Mouse (Mus musculus) stomach, embryonic 16.5 days (tissue): ENCODE results near the gene Nebl. TPM values are rescaled to one million over a fixed set of nuclear protein-coding genes. Genes with fewer than 3 reads are reported as not detected.

Experiments
- ATAC-seq: fragments of 200-750 bp; cut with Nextera tagmentation; 2 replicates; pipeline ENCODE4 v1.8.0; 2017; ENCODE audit warnings: moderate number of reproducible peaks, moderate TSS enrichment; ENCODE audit not compliant: insufficient read depth, low FRiP score
- H3K27ac ChIP-seq: fragments of 300-500 bp; sonication (generic); 2 replicates; pipeline ENCODE4 v1.5.1; 2014; ENCODE audit warnings: low read length
- H3K27me3 ChIP-seq: fragments of 300-500 bp; sonication (generic); 2 replicates; pipeline ENCODE4 v1.6.1; 2014; ENCODE audit warnings: low read length, control low read depth, mixed read lengths; ENCODE audit not compliant: control insufficient read depth, insufficient read depth
- H3K36me3 ChIP-seq: fragments of 300-500 bp; sonication (generic); 2 replicates; pipeline ENCODE4 v1.6.1; 2014; ENCODE audit warnings: low read length; ENCODE audit not compliant: control insufficient read depth, insufficient read depth
- H3K4me1 ChIP-seq: fragments of 300-500 bp; sonication (generic); 2 replicates; pipeline ENCODE4 v1.6.1; 2014; ENCODE audit warnings: low read length, control low read depth, mixed read lengths; ENCODE audit not compliant: control insufficient read depth, insufficient read depth
- H3K4me2 ChIP-seq: fragments of 300-500 bp; sonication (generic); 2 replicates; pipeline ENCODE4 v1.6.1; 2014; ENCODE audit warnings: low read depth, low read length, mixed read lengths
- H3K4me3 ChIP-seq: fragments of 300-500 bp; sonication (generic); replicated peaks from 2 replicates; pipeline ENCODE4 v1.5.1; 2014; ENCODE audit warnings: mild to moderate bottlenecking, low read length
- H3K9ac ChIP-seq: fragments of 300-500 bp; sonication (generic); 2 replicates; pipeline ENCODE4 v1.6.1; 2014; ENCODE audit warnings: low read length
- H3K9me3 ChIP-seq: fragments of 300-500 bp; sonication (generic); replicated peaks from 2 replicates; pipeline ENCODE4 v1.6.1; 2016; ENCODE audit warnings: low read length, control low read depth; ENCODE audit not compliant: control insufficient read depth
- WGBS: fragments of 180-500 bp; shearing (Covaris S2); extraction: QIAGEN DNeasy Blood & Tissue Kit; methylation state at CpG from one replicate; pipeline ENCODE4 v1.1.7; 2014; 5-methylcytosine and 5-hydroxymethylcytosine counted together
- polyA plus RNA-seq: library from polyadenylated mRNA; unstranded; fragments of >200 nt; fragmentation: Nextera tagmentation; extraction: Ambion mirVana; gene quantifications from 2 replicates; pipeline ENCODE4 v1.2.1, GENCODE M21; 2015

The Nebl gene
- polyA plus RNA-seq, 1 experiment from 2014 or later, result 9.1 TPM

- Histone ChIP-seq H3K4me3 (no peak overlapping the region), H3K27me3 (no peaks in the 10 kb centered on the region), H3K4me1 (no peaks in the 10 kb centered on the region), H3K27ac (no peak overlapping the region), H3K9ac (no peak overlapping the region), H3K9me3 (no peaks in the 10 kb centered on the region), H3K36me3 (no peaks in the 10 kb centered on the region), H3K4me2 (no peak overlapping the region)
- ATAC-seq, result no peak
- WGBS, result 57% methylated on average over 10 of the region's 10 CpGs
Observed at GRCm38 (mm10) chr2:17524205-17524978, 206.9 kb downstream of the Nebl start.

- Histone ChIP-seq H3K9ac (no peak overlapping the region), H3K4me3 (no peak overlapping the region), H3K36me3 (no peaks in the 10 kb centered on the region), H3K27me3 (no peaks in the 10 kb centered on the region), H3K4me1 (no peaks in the 10 kb centered on the region), H3K27ac (no peak overlapping the region), H3K9me3 (no peaks in the 10 kb centered on the region), H3K4me2 (no peak overlapping the region)
- WGBS, result 39% methylated on average over 4 of the region's 4 CpGs
- no peak for ATAC-seq
Observed at GRCm38 (mm10) chr2:17523791-17524190, 207.5 kb downstream of the Nebl start.

GRCm38 (mm10) chr2:17515686-17516085 lies 215.6 kb downstream of the Nebl start:
- Histone ChIP-seq H3K4me3 (no peak overlapping the region), H3K27me3 (no peaks in the 10 kb centered on the region), H3K4me1 (no peaks in the 10 kb centered on the region), H3K27ac (no peak overlapping the region), H3K36me3 (no peaks in the 10 kb centered on the region), H3K4me2 (no peak overlapping the region), H3K9me3 (no peaks in the 10 kb centered on the region), H3K9ac (no peak overlapping the region)
- WGBS, result 91% methylated on average over 2 of the region's 2 CpGs
- no peak for ATAC-seq

GRCm38 (mm10) chr2:17514765-17515164 lies 216.5 kb downstream of the Nebl start:
- Histone ChIP-seq H3K9ac (no peak overlapping the region), H3K27ac (no peak overlapping the region), H3K36me3 (no peaks in the 10 kb centered on the region), H3K27me3 (no peaks in the 10 kb centered on the region), H3K9me3 (no peaks in the 10 kb centered on the region), H3K4me1 (no peaks in the 10 kb centered on the region), H3K4me2 (no peak overlapping the region), H3K4me3 (no peak overlapping the region)
- no peak for ATAC-seq
- 59% methylated on average over 12 of the region's 12 CpGs for WGBS

- H3K9ac ChIP-seq, result no peak overlapping the region
- H3K27me3 ChIP-seq, result no peaks in the 10 kb centered on the region
- no peaks in the 10 kb centered on the region for H3K9me3 ChIP-seq
- H3K27ac ChIP-seq, result no peak overlapping the region
- no peak overlapping the region for H3K4me2 ChIP-seq
- H3K4me1 ChIP-seq, result no peaks in the 10 kb centered on the region
- no peaks in the 10 kb centered on the region for H3K36me3 ChIP-seq
- no peak for ATAC-seq
- WGBS, result 32% methylated on average over 1 of the region's 1 CpGs
- H3K4me3 ChIP-seq, result no peak overlapping the region
Observed at GRCm38 (mm10) chr2:17509942-17510341, 221.3 kb downstream of the Nebl start.

- Histone ChIP-seq H3K4me3 (no peak overlapping the region), H3K27ac (no peak overlapping the region), H3K36me3 (no peaks in the 10 kb centered on the region), H3K27me3 (no peaks in the 10 kb centered on the region), H3K9me3 (no peaks in the 10 kb centered on the region), H3K9ac (no peak overlapping the region), H3K4me2 (no peak overlapping the region), H3K4me1 (no peaks in the 10 kb centered on the region)
- 90% methylated on average over 2 of the region's 2 CpGs for WGBS
- no peak for ATAC-seq
Observed at GRCm38 (mm10) chr2:17507362-17507761, 223.9 kb downstream of the Nebl start.

GRCm38 (mm10) chr2:17504115-17504774 lies 227.0 kb downstream of the Nebl start:
- WGBS, result 62% methylated on average over 6 of the region's 6 CpGs
- H3K27ac ChIP-seq, result no peak overlapping the region
- H3K4me3 ChIP-seq, result no peak overlapping the region
- ATAC-seq, result no peak
- H3K4me1 ChIP-seq, result no peaks in the 10 kb centered on the region
- no peak overlapping the region for H3K9ac ChIP-seq
- no peaks in the 10 kb centered on the region for H3K9me3 ChIP-seq
- no peaks in the 10 kb centered on the region for H3K27me3 ChIP-seq
- no peak overlapping the region for H3K4me2 ChIP-seq
- H3K36me3 ChIP-seq, result no peaks in the 10 kb centered on the region

- Histone ChIP-seq H3K9ac (no peak overlapping the region), H3K9me3 (no peaks in the 10 kb centered on the region), H3K4me2 (no peak overlapping the region), H3K4me1 (no peaks in the 10 kb centered on the region), H3K4me3 (no peak overlapping the region), H3K27ac (no peak overlapping the region), H3K27me3 (no peaks in the 10 kb centered on the region), H3K36me3 (no peaks in the 10 kb centered on the region)
- ATAC-seq, result no peak
- 85% methylated on average over 3 of the region's 3 CpGs for WGBS
Observed at GRCm38 (mm10) chr2:17501075-17501474, 230.2 kb downstream of the Nebl start.

GRCm38 (mm10) chr2:17465517-17466174 lies 265.6 kb downstream of the Nebl start:
- Histone ChIP-seq H3K4me1 (no peaks in the 10 kb centered on the region), H3K36me3 (no peaks in the 10 kb centered on the region), H3K27ac (no peak overlapping the region), H3K9me3 (no peaks in the 10 kb centered on the region), H3K9ac (no peak overlapping the region), H3K4me3 (no peak overlapping the region), H3K4me2 (no peak overlapping the region), H3K27me3 (no peaks in the 10 kb centered on the region)
- no peak for ATAC-seq
- 60% methylated on average over 6 of the region's 6 CpGs for WGBS
